Mouse (Mus musculus) heart, embryonic 11.5 days (tissue): ENCODE measurements at regions not wholly inside any gene's neighbourhood (a gene's known extent, or its start where the extent isn't known, plus 50 kb on each side); places are given as distances from the start of the nearest gene placed in this dataset.

Source experiments
- ATAC-seq: fragments of 200-750 bp; cut with Nextera tagmentation; replicated peaks from 2 replicates; pipeline ENCODE4 v1.8.0; 2017; ENCODE audit warnings: moderate library complexity; ENCODE audit not compliant: insufficient number of reproducible peaks, low FRiP score, low TSS enrichment
- H3K27ac ChIP-seq: fragments of 300-500 bp; sonication (generic); 2 replicates; pipeline ENCODE4 v1.5.1; 2014; ENCODE audit warnings: mild to moderate bottlenecking, low read depth, low read length
- H3K27me3 ChIP-seq: fragments of 300-500 bp; sonication (generic); 2 replicates; pipeline ENCODE4 v1.6.1; 2014; ENCODE audit warnings: mild to moderate bottlenecking, low read length, mixed read lengths; ENCODE audit not compliant: control insufficient read depth, insufficient read depth
- H3K36me3 ChIP-seq: fragments of 300-500 bp; sonication (generic); 2 replicates; pipeline ENCODE4 v1.6.1; 2014; ENCODE audit warnings: mild to moderate bottlenecking, low read length, moderate library complexity, mixed read lengths; ENCODE audit not compliant: control insufficient read depth, insufficient read depth
- H3K4me1 ChIP-seq: fragments of 300-500 bp; sonication (generic); 2 replicates; pipeline ENCODE4 v1.6.1; 2014; ENCODE audit warnings: low read length; ENCODE audit not compliant: control insufficient read depth, insufficient read depth
- H3K4me2 ChIP-seq: fragments of 300-500 bp; sonication (generic); 2 replicates; pipeline ENCODE4 v1.6.1; 2014; ENCODE audit warnings: mild to moderate bottlenecking, moderate library complexity
- H3K4me3 ChIP-seq: fragments of 300-500 bp; sonication (generic); 2 replicates; pipeline ENCODE4 v1.5.1; 2014; ENCODE audit warnings: low read depth, low read length
- H3K9ac ChIP-seq: fragments of 300-500 bp; sonication (generic); 2 replicates; pipeline ENCODE4 v1.6.1; 2014; ENCODE audit warnings: mild to moderate bottlenecking, low read depth, low read length, moderate library complexity
- H3K9me3 ChIP-seq: fragments of 300-500 bp; sonication (generic); replicated peaks from 2 replicates; pipeline ENCODE4 v1.6.1; 2016; ENCODE audit warnings: low read length; ENCODE audit not compliant: control insufficient read depth
- WGBS: fragments of 180-500 bp; shearing (Covaris S2); extraction: QIAGEN DNeasy Blood & Tissue Kit; methylation state at CpG from one replicate; pipeline ENCODE4 v1.1.7; 2014; ENCODE audit not compliant: insufficient replicate concordance; 5-methylcytosine and 5-hydroxymethylcytosine counted together

DNA sequence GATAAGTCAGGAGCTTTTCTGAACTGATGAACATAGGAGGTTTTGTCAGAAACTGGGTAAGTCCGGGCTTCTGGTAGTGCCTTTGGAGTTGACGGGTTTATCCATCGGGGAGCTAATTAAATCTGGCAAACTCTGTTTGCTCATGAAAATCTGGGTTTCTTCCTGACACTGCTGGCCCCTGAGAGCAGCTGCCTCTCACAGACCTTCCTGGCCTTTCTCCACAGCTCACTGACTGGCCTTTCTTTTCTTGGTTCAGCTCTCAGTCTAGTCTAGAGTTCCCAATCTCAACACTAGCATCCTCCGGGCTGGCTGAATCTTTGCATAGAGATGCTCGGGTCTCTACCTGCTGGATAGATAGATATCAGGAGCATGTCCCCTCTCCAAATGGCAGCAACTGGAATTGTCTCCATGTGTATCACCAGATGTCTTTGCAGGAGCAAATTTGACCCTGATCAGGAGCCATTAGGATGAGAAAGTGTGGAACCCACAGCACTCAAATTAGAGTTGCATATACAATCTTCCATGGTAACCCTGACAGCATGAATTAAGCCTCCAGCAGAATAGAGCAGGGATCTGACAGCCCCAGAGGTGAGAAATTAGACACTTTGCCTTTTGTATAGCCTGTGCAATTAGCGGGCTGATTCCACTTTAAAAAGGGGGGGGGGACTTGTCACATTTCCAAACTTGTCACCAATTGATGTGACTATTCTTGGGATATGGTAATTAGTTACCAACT, 63.2 kb upstream of the Elk3 start:
- H3K4me1 ChIP-seq, result peaks cover 3% of the 10 kb centered on the region; the same call in 1 of the 2 replicates
- no peak overlapping the region for H3K27ac ChIP-seq
- H3K9ac ChIP-seq, result no peak overlapping the region
- no peaks in the 10 kb centered on the region for H3K9me3 ChIP-seq
- H3K27me3 ChIP-seq, result no peaks in the 10 kb centered on the region
- H3K36me3 ChIP-seq, result no peaks in the 10 kb centered on the region
- H3K4me2 ChIP-seq, result no peak overlapping the region
- ATAC-seq, result no peak
- 84% methylated on average over 6 of the region's 6 CpGs for WGBS
- H3K4me3 ChIP-seq, result no peak overlapping the region

DNA sequence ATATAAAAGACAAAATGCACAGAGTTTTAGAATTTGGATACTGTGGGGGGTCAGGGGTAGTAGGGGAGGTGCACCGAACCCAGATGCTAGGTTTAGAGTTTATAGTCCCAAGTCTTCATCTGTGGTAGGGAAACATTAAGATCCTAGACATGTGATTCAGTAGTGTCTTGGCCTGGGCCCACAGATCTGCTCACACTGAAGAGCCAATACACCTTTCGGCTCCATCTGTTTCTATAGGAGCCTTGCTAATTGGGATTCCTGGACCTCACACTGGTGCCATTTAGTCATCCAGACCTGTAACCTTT, 63.7 kb upstream of the Elk3 start:
- Histone ChIP-seq H3K27ac (peak overlapping the region; percentile 51; the same call in 1 of the 2 replicates), H3K4me3 (no peak overlapping the region), H3K4me2 (no peak overlapping the region), H3K27me3 (no peaks in the 10 kb centered on the region), H3K4me1 (peaks cover 3% of the 10 kb centered on the region; the same call in 1 of the 2 replicates), H3K9ac (no peak overlapping the region), H3K36me3 (no peaks in the 10 kb centered on the region), H3K9me3 (no peaks in the 10 kb centered on the region)
- ATAC-seq, result no peak
- 93% methylated on average over 2 of the region's 2 CpGs for WGBS

- Histone ChIP-seq H3K4me3 (no peak overlapping the region), H3K9me3 (no peaks in the 10 kb centered on the region), H3K27me3 (no peaks in the 10 kb centered on the region), H3K36me3 (no peaks in the 10 kb centered on the region), H3K9ac (no peak overlapping the region; the same call in 1 of the 2 replicates), H3K27ac (peak overlapping the region; percentile 51; the same call in 1 of the 2 replicates), H3K4me2 (no peak overlapping the region), H3K4me1 (peaks cover 3% of the 10 kb centered on the region; the same call in 1 of the 2 replicates)
- 43% methylated on average over 13 of the region's 13 CpGs for WGBS
- no peak for ATAC-seq
Measured at GRCm38 (mm10) chr10:93375007-93375711, 64.2 kb upstream of the Elk3 start.

DNA sequence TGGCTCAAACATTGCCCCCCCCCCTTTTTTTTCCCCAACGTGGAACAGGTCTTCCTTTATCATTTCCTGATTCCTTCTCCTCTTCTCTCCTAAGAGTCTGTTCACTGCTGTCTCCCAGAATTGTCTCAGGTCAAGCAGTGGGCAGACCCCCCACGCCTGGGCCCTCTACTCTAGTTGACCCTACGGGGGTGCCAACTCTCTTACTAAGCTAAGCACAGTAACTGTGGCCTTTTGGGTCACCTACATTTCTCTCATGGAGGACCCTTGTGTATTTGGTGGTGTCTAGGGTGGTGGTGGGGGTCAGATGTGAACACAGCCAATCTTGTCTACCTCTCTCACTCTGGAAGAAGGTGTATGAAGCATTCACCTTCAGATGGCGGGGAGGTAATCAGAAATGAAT, 64.8 kb upstream of the Elk3 start:
- Histone ChIP-seq H3K4me3 (no peak overlapping the region), H3K9ac (no peak overlapping the region), H3K27me3 (no peaks in the 10 kb centered on the region), H3K36me3 (no peaks in the 10 kb centered on the region), H3K27ac (peak overlapping the region; percentile 51), H3K4me2 (no peak overlapping the region), H3K4me1 (peaks cover 3% of the 10 kb centered on the region; the same call in 1 of the 2 replicates), H3K9me3 (no peaks in the 10 kb centered on the region)
- ATAC-seq, result no peak
- WGBS, result 60% methylated on average over 4 of the region's 4 CpGs

DNA sequence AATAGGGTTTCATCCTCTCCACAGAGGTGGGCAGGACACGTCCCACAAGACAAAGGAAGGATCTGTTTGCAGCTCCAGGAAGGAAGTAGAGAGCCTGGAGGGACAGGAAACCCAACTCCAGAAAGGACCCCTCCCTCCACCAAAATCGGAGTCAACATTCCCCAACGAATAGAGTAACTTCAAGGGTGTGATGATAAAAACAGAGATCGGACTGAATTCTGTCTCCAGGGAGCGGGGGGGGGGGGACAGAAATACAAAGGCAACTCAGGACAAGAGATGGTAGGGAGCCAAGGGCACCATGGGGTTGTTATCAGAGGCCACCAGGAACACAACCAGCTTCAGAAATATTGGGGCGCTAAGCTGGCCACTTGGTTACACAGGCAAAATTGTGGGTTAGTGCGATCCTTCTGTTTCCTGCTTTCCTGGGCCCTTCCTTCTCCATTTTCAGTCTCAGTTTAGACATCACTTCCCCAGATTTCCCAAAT, 65.6 kb upstream of the Elk3 start:
- H3K4me2 ChIP-seq, result no peak overlapping the region
- 54% methylated on average over 7 of the region's 7 CpGs for WGBS
- H3K4me1 ChIP-seq, result peaks cover 3% of the 10 kb centered on the region; the same call in 1 of the 2 replicates
- ATAC-seq, result no peak
- no peak overlapping the region for H3K9ac ChIP-seq
- H3K36me3 ChIP-seq, result no peaks in the 10 kb centered on the region
- no peaks in the 10 kb centered on the region for H3K9me3 ChIP-seq
- no peak overlapping the region for H3K4me3 ChIP-seq
- peak overlapping the region; percentile 31; the same call in 1 of the 2 replicates for H3K27ac ChIP-seq
- H3K27me3 ChIP-seq, result no peaks in the 10 kb centered on the region

GRCm38 (mm10) chr10:93389276-93389675, 63.9 kb upstream of the Lta4h start:
- Histone ChIP-seq H3K4me2 (no peak overlapping the region), H3K4me1 (no peaks in the 10 kb centered on the region), H3K9me3 (no peaks in the 10 kb centered on the region), H3K9ac (no peak overlapping the region), H3K27me3 (no peaks in the 10 kb centered on the region), H3K27ac (no peak overlapping the region), H3K4me3 (no peak overlapping the region), H3K36me3 (no peaks in the 10 kb centered on the region)
- ATAC-seq, result no peak
- WGBS, result 81% methylated on average over 6 of the region's 6 CpGs

GRCm38 (mm10) chr10:93391296-93391695, 61.9 kb upstream of the Lta4h start:
- 49% methylated on average over 5 of the region's 5 CpGs for WGBS
- no peaks in the 10 kb centered on the region for H3K27me3 ChIP-seq
- H3K27ac ChIP-seq, result peak overlapping the region; percentile 50
- no peak for ATAC-seq
- H3K9me3 ChIP-seq, result no peaks in the 10 kb centered on the region
- no peaks in the 10 kb centered on the region for H3K36me3 ChIP-seq
- no peaks in the 10 kb centered on the region for H3K4me1 ChIP-seq
- no peak overlapping the region for H3K4me2 ChIP-seq
- no peak overlapping the region for H3K9ac ChIP-seq
- no peak overlapping the region for H3K4me3 ChIP-seq

DNA sequence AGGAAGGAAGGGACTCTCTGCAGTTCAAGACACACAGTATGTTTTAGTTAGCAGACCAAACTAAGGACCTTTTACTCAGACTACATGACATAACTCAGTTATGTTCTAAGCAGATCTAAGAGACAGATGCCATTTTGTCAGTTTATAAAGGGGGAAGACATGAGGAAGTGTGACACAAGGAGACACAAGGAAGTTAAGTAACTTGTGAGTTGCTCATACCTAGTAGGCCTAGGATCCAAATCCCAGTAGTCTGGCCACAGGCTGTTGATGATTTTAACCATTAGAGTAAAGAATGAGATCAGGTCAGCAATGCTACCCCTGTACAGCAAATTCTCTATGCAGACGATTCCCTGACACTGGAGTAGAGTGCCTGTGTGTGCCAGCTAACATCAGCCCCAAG, 59.3 kb upstream of the Lta4h start:
- ATAC-seq, result no peak
- H3K9ac ChIP-seq, result no peak overlapping the region
- no peaks in the 10 kb centered on the region for H3K4me1 ChIP-seq
- no peak overlapping the region for H3K4me3 ChIP-seq
- H3K36me3 ChIP-seq, result no peaks in the 10 kb centered on the region
- no peaks in the 10 kb centered on the region for H3K9me3 ChIP-seq
- 86% methylated on average over 1 of the region's 1 CpGs for WGBS
- H3K4me2 ChIP-seq, result no peak overlapping the region
- H3K27ac ChIP-seq, result no peak overlapping the region
- H3K27me3 ChIP-seq, result no peaks in the 10 kb centered on the region
